Mouse (Mus musculus) lung, embryonic 16.5 days (tissue): ENCODE results near the gene Cblb. TPM values are rescaled to one million over a fixed set of nuclear protein-coding genes. Genes with fewer than 3 reads are reported as not detected.

Source experiments
- ATAC-seq: fragments of 200-750 bp; cut with Nextera tagmentation; 2 replicates; pipeline ENCODE4 v1.8.0; 2017; ENCODE audit warnings: low read depth, mild to moderate bottlenecking, moderate library complexity
- H3K27ac ChIP-seq: fragments of 300-500 bp; sonication (generic); 2 replicates; pipeline ENCODE4 v1.5.1; 2014; ENCODE audit warnings: mild to moderate bottlenecking, control low read depth, low read length
- H3K27me3 ChIP-seq: fragments of 300-500 bp; sonication (generic); 2 replicates; pipeline ENCODE4 v1.6.1; 2014; ENCODE audit warnings: low read depth, low read length, mixed read lengths; ENCODE audit not compliant: control insufficient read depth, insufficient read depth
- H3K36me3 ChIP-seq: fragments of 300-500 bp; sonication (generic); 2 replicates; pipeline ENCODE4 v1.6.1; 2014; ENCODE audit warnings: low read length; ENCODE audit not compliant: control insufficient read depth, insufficient read depth
- H3K4me1 ChIP-seq: fragments of 300-500 bp; sonication (generic); replicated peaks from 2 replicates; pipeline ENCODE4 v1.6.1; 2014; ENCODE audit warnings: low read length, mixed read lengths; ENCODE audit not compliant: control insufficient read depth, insufficient read depth
- H3K4me2 ChIP-seq: fragments of 300-500 bp; sonication (generic); 2 replicates; pipeline ENCODE4 v1.6.1; 2014; ENCODE audit warnings: low read depth, low read length, control low read depth
- H3K4me3 ChIP-seq: fragments of 300-500 bp; sonication (generic); 2 replicates; pipeline ENCODE4 v1.5.1; 2014; ENCODE audit warnings: mild to moderate bottlenecking, low read length, control low read depth
- H3K9ac ChIP-seq: fragments of 300-500 bp; sonication (generic); 2 replicates; pipeline ENCODE4 v1.6.1; 2014; ENCODE audit warnings: low read length, control low read depth
- H3K9me3 ChIP-seq: fragments of 300-500 bp; sonication (generic); 2 replicates; pipeline ENCODE4 v1.6.1; 2016; ENCODE audit warnings: low read length; ENCODE audit not compliant: control insufficient read depth
- WGBS: fragments of 180-500 bp; shearing (Covaris S2); extraction: QIAGEN DNeasy Blood & Tissue Kit; methylation state at CpG from one replicate; pipeline ENCODE4 v1.1.7; 2014; 5-methylcytosine and 5-hydroxymethylcytosine counted together
- polyA plus RNA-seq: library from polyadenylated mRNA; unstranded; fragments of >200 nt; fragmentation: Nextera tagmentation; extraction: Ambion mirVana; gene quantifications from 2 replicates; pipeline ENCODE4 v1.2.1, GENCODE M21; 2015

Gene Cblb
- polyA plus RNA-seq, 1 experiment from 2014 or later, result 15.3 TPM

GRCm38 (mm10) chr16:52182057-52182456, 151.0 kb downstream of the Cblb start:
- no peaks in the 10 kb centered on the region for H3K9me3 ChIP-seq
- no peak overlapping the region for H3K4me3 ChIP-seq
- peaks cover 6% of the 10 kb centered on the region for H3K4me1 ChIP-seq
- peaks cover 8% of the 10 kb centered on the region for H3K36me3 ChIP-seq
- no peak overlapping the region for H3K4me2 ChIP-seq
- no peak overlapping the region for H3K27ac ChIP-seq
- ATAC-seq, result no peak
- 80% methylated on average over 7 of the region's 7 CpGs for WGBS
- H3K27me3 ChIP-seq, result no peaks in the 10 kb centered on the region
- H3K9ac ChIP-seq, result no peak overlapping the region

DNA sequence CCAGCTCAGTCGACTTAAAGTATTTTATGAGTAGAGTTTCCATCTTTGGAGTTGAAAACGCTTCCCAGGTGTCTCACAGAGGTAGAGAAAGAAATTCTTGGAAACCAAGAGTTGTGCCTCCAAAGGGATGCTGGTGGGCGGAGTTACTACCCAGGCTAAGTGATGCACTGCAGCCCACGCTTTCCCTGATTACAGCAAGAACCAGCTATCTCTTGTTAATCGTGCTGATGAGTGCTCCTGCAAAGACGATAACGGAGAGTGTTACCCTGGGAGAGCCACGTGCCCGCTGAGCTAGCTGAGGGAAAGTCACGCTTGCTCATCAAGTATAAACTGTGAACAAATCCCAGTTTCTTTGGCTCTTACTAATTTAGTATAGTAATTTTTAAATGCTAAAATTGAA, 153.3 kb downstream of the Cblb start:
- Histone ChIP-seq H3K4me1 (peaks cover 10% of the 10 kb centered on the region), H3K4me3 (no peak overlapping the region), H3K27ac (no peak overlapping the region), H3K36me3 (peaks cover 6% of the 10 kb centered on the region), H3K9me3 (no peaks in the 10 kb centered on the region), H3K9ac (no peak overlapping the region), H3K27me3 (no peaks in the 10 kb centered on the region), H3K4me2 (no peak overlapping the region)
- ATAC-seq, result no peak
- 80% methylated on average over 10 of the region's 10 CpGs for WGBS

GRCm38 (mm10) chr16:52186731-52187130, 155.7 kb downstream of the Cblb start:
- ATAC-seq, result peak; percentile 95
- Histone ChIP-seq H3K4me2 (no peak overlapping the region), H3K9me3 (no peaks in the 10 kb centered on the region), H3K27me3 (no peaks in the 10 kb centered on the region), H3K9ac (no peak overlapping the region), H3K27ac (no peak overlapping the region), H3K4me1 (peaks cover 10% of the 10 kb centered on the region), H3K4me3 (no peak overlapping the region), H3K36me3 (peaks cover 13% of the 10 kb centered on the region)
- 23% methylated on average over 10 of the region's 10 CpGs for WGBS

- no peaks in the 10 kb centered on the region for H3K27me3 ChIP-seq
- no peak for ATAC-seq
- H3K36me3 ChIP-seq, result peaks cover 9% of the 10 kb centered on the region
- no peak overlapping the region for H3K27ac ChIP-seq
- H3K9ac ChIP-seq, result no peak overlapping the region
- no peak overlapping the region for H3K4me2 ChIP-seq
- peaks cover 10% of the 10 kb centered on the region for H3K4me1 ChIP-seq
- H3K9me3 ChIP-seq, result no peaks in the 10 kb centered on the region
- H3K4me3 ChIP-seq, result no peak overlapping the region
- 69% methylated on average over 1 of the region's 2 CpGs for WGBS
These were observed 158.1 kb downstream of the Cblb start for GRCm38 (mm10) chr16:52189103-52189502.

- Histone ChIP-seq H3K4me3 (no peak overlapping the region), H3K9me3 (no peaks in the 10 kb centered on the region), H3K36me3 (peaks cover 8% of the 10 kb centered on the region), H3K4me2 (no peak overlapping the region), H3K27ac (no peak overlapping the region), H3K27me3 (no peaks in the 10 kb centered on the region), H3K9ac (no peak overlapping the region), H3K4me1 (peaks cover 10% of the 10 kb centered on the region)
- WGBS, result 84% methylated on average over 5 of the region's 5 CpGs
- no peak for ATAC-seq
These were observed 159.7 kb downstream of the Cblb start for GRCm38 (mm10) chr16:52190714-52191113.

GRCm38 (mm10) chr16:52194040-52194439, 163.0 kb downstream of the Cblb start:
- Histone ChIP-seq H3K9ac (no peak overlapping the region), H3K4me2 (no peak overlapping the region), H3K27ac (no peak overlapping the region), H3K4me1 (no peaks in the 10 kb centered on the region), H3K36me3 (peaks cover 14% of the 10 kb centered on the region), H3K27me3 (no peaks in the 10 kb centered on the region), H3K9me3 (no peaks in the 10 kb centered on the region), H3K4me3 (no peak overlapping the region)
- 94% methylated on average over 5 of the region's 5 CpGs for WGBS
- ATAC-seq, result no peak

DNA sequence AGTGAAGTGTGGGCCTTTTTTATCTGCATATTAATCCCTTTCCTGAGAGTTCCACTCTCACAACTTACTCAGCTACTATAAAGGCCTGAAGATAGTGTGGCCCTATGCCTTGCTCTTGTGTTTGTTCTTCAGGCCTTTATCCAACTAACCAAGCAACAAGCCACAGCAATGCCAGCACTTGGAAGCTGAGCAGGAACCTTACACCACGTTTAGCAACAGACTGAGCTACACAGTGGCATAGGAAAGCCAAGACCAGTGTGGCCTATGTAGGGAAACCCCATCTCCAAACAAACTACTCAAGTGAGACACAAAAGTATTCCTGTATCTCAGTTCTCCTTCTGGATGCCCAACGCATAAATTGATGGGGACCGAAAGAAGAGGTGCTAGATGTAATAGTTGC, 163.8 kb downstream of the Cblb start:
- Histone ChIP-seq H3K4me1 (no peaks in the 10 kb centered on the region), H3K9ac (no peak overlapping the region), H3K27ac (no peak overlapping the region), H3K4me2 (no peak overlapping the region), H3K9me3 (no peaks in the 10 kb centered on the region), H3K27me3 (no peaks in the 10 kb centered on the region), H3K36me3 (peaks cover 10% of the 10 kb centered on the region), H3K4me3 (no peak overlapping the region)
- no peak for ATAC-seq
- 90% methylated on average over 3 of the region's 3 CpGs for WGBS

DNA sequence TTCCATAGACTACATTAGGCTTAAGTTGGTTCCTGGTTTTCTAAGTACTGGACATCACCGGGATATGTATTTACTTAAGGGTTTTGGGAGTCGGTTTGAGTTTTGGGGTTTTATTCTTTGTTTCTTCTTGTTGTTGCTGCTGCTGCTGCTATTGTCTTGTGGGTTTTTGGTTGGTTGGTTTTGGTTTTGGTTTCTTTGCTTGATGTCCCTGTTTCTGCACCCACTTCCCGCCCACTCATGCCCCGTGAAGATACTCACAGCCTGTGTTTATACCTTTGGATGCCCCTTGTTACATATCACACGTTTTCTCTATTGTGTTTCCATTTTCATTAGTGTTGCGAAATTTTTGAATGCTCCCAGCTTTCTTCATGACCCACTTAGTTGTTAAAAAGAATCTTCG, 169.1 kb downstream of the Cblb start:
- 82% methylated on average over 7 of the region's 7 CpGs for WGBS
- H3K4me2 ChIP-seq, result no peak overlapping the region

GRCm38 (mm10) chr16:52210844-52211606, 180.0 kb downstream of the Cblb start:
- Histone ChIP-seq H3K27me3 (no peaks in the 10 kb centered on the region), H3K27ac (no peak overlapping the region), H3K9ac (no peak overlapping the region), H3K9me3 (no peaks in the 10 kb centered on the region), H3K4me3 (no peak overlapping the region), H3K4me1 (peaks cover 3% of the 10 kb centered on the region; the same call in 1 of the 2 replicates), H3K4me2 (no peak overlapping the region), H3K36me3 (no peaks in the 10 kb centered on the region)
- 62% methylated on average over 8 of the region's 8 CpGs for WGBS
- ATAC-seq, result peak; percentile 43; the same call in 1 of the 2 replicates

More for the DNA sequence above, 169.1 kb downstream of the Cblb start:
- no peak overlapping the region for H3K4me3 ChIP-seq
- H3K9me3 ChIP-seq, result no peaks in the 10 kb centered on the region
- ATAC-seq, result no peak
- H3K9ac ChIP-seq, result no peak overlapping the region
- H3K27me3 ChIP-seq, result no peaks in the 10 kb centered on the region
- peaks cover 3% of the 10 kb centered on the region; the same call in 1 of the 2 replicates for H3K4me1 ChIP-seq
- H3K36me3 ChIP-seq, result peaks cover 17% of the 10 kb centered on the region
- H3K27ac ChIP-seq, result no peak overlapping the region
